Comparison of ENCODE assay signal across 37 mouse cellular contexts in genomic region chr2:87293977-87294376, GRCm38 (mm10). TPM values are rescaled to one million over a fixed set of nuclear protein-coding genes. Genes with fewer than 3 reads are reported as not detected.
"Had no signal": no experiment of that assay in that cellular context is flagged by ENCODE, and none has a peak within 500 bp of the region (broad histone marks: within the 10 kb centered on the region; RNA-seq: fewer than 3 reads in every experiment).

No protein-coding gene starts in this region.

RNA-seq across cellular contexts. Expression of gene Olfr1118, which starts 13.4 kb away (rescaled TPM):
- total RNA-seq: forebrain, postnatal 0 days; gastrocnemius, adult 18-20 months; gastrocnemius, adult 8-10 months; gastrocnemius, postnatal 14 days; gastrocnemius, postnatal 36 days; heart, postnatal 25 days; hematopoietic stem cell, adult 5-6 weeks; hindbrain, postnatal 0 days; layer of hippocampus, adult 18-20 months; layer of hippocampus, adult 8-10 months; layer of hippocampus, postnatal 14 days; layer of hippocampus, postnatal 36 days; left cerebral cortex, adult 18-20 months; left cerebral cortex, adult 8-10 months; left cerebral cortex, postnatal 10 days; left cerebral cortex, postnatal 25 days; left cerebral cortex, postnatal 4 days; liver, adult 2 months had no signal
- polyA plus RNA-seq: forebrain, postnatal 0 days; gonadal fat pad, adult 2 months; heart, embryonic 11.5 days; heart, embryonic 13.5 days; heart, embryonic 15.5 days; hindbrain, embryonic 11.5 days; hindbrain, embryonic 13.5 days; hindbrain, embryonic 15.5 days; hindbrain, postnatal 0 days; intestine, embryonic 14.5 days; intestine, embryonic 16.5 days; kidney, adult 2 months; kidney, embryonic 15.5 days; kidney, postnatal 0 days; large intestine, adult 2 months; limb, embryonic 11.5 days; limb, embryonic 13.5 days; limb, embryonic 15.5 days; liver, adult 2 months; liver, embryonic 12.5 days; liver, embryonic 14.5 days; liver, embryonic 16.5 days had no signal

RNA-seq across cellular contexts. Expression of gene Olfr1116, which starts 26.6 kb away (rescaled TPM):
- total RNA-seq: forebrain, postnatal 0 days; gastrocnemius, adult 18-20 months; gastrocnemius, adult 8-10 months; gastrocnemius, postnatal 14 days; gastrocnemius, postnatal 36 days; heart, postnatal 25 days; hematopoietic stem cell, adult 5-6 weeks; hindbrain, postnatal 0 days; layer of hippocampus, adult 18-20 months; layer of hippocampus, adult 8-10 months; layer of hippocampus, postnatal 14 days; layer of hippocampus, postnatal 36 days; left cerebral cortex, adult 18-20 months; left cerebral cortex, adult 8-10 months; left cerebral cortex, postnatal 10 days; left cerebral cortex, postnatal 25 days; left cerebral cortex, postnatal 4 days; liver, adult 2 months had no signal
- polyA plus RNA-seq: forebrain, postnatal 0 days; gonadal fat pad, adult 2 months; heart, embryonic 11.5 days; heart, embryonic 13.5 days; heart, embryonic 15.5 days; hindbrain, embryonic 11.5 days; hindbrain, embryonic 13.5 days; hindbrain, embryonic 15.5 days; hindbrain, postnatal 0 days; intestine, embryonic 14.5 days; intestine, embryonic 16.5 days; kidney, adult 2 months; kidney, embryonic 15.5 days; kidney, postnatal 0 days; large intestine, adult 2 months; limb, embryonic 11.5 days; limb, embryonic 13.5 days; limb, embryonic 15.5 days; liver, adult 2 months; liver, embryonic 12.5 days; liver, embryonic 14.5 days; liver, embryonic 16.5 days had no signal

RNA-seq across cellular contexts. Expression of gene Olfr1115, which starts 46.2 kb away (rescaled TPM):
- total RNA-seq: forebrain, postnatal 0 days; gastrocnemius, adult 18-20 months; gastrocnemius, adult 8-10 months; gastrocnemius, postnatal 14 days; gastrocnemius, postnatal 36 days; heart, postnatal 25 days; hematopoietic stem cell, adult 5-6 weeks; hindbrain, postnatal 0 days; layer of hippocampus, adult 18-20 months; layer of hippocampus, adult 8-10 months; layer of hippocampus, postnatal 14 days; layer of hippocampus, postnatal 36 days; left cerebral cortex, adult 18-20 months; left cerebral cortex, adult 8-10 months; left cerebral cortex, postnatal 10 days; left cerebral cortex, postnatal 25 days; left cerebral cortex, postnatal 4 days; liver, adult 2 months had no signal
- polyA plus RNA-seq: forebrain, postnatal 0 days; gonadal fat pad, adult 2 months; heart, embryonic 11.5 days; heart, embryonic 13.5 days; heart, embryonic 15.5 days; hindbrain, embryonic 11.5 days; hindbrain, embryonic 13.5 days; hindbrain, embryonic 15.5 days; hindbrain, postnatal 0 days; intestine, embryonic 14.5 days; intestine, embryonic 16.5 days; kidney, adult 2 months; kidney, embryonic 15.5 days; kidney, postnatal 0 days; large intestine, adult 2 months; limb, embryonic 11.5 days; limb, embryonic 13.5 days; limb, embryonic 15.5 days; liver, adult 2 months; liver, embryonic 12.5 days; liver, embryonic 14.5 days; liver, embryonic 16.5 days had no signal
